Mouse (Mus musculus) layer of hippocampus, postnatal 25 days (tissue): ENCODE measurements at regions not wholly inside any gene's neighbourhood (a gene's known extent, or its start where the extent isn't known, plus 50 kb on each side); places are given as distances from the start of the nearest gene placed in this dataset.
A peak's percentile ranks its signal among the peaks of the same experiment; 100 is the strongest.

Experiments used
- DNase-seq, 2 experiments: peaks; one replicate each; pipeline ENCODE4 v3.0.0; 2022; ENCODE audit warnings: mixed read lengths in 2 of 2, low spot score in 1 of 2; ENCODE audit errors: extremely low spot score in 1 of 2

GRCm38 (mm10) chr13:25401936-25402504 is 131.7 kb upstream of the Nrsn1 start:
- no peak for DNase-seq

- no peak for DNase-seq
Measured at GRCm38 (mm10) chr13:25392770-25393290, 122.5 kb upstream of the Nrsn1 start.

DNA sequence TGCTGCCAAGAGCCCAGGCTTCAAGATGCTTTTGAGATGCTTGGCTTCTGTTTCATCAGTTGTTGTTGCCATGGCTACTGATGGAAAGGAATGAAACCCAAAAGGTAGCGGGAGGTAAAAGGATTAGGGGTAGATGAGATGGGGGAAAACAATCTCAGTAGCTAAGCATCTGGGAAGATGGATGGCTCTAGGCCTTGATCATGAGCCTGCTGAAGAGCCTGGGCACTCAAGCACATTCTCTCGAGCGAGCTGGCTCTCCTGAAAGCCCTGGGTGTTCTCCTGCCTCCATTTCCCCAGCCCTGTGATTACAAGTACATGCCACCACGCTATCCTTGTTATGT is 92.3 kb upstream of the Nrsn1 start:
- no peak for DNase-seq

- peak; percentile 20 to 25 for DNase-seq
Measured at GRCm38 (mm10) chr13:25361850-25362626, 91.7 kb upstream of the Nrsn1 start.

DNA sequence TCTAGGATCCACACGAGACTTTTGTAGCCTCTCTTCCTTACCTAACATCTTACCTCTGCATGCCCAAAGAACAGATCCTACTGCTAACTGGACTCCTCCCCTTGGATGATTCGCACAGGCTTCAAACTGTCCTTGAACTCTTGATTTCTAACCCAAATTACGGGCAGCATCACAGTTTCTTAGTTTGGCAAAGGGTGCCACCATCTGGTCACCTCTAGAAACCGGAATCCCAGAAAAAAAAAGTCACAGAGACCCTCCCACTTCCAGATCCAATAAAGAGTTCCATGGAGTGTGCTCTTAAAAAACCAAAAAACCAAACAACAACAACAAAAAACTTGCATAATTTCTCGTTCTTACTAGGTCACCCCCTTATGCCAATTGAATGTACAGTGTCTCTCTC is 77.3 kb upstream of the Nrsn1 start:
- DNase-seq = no peak

DNA sequence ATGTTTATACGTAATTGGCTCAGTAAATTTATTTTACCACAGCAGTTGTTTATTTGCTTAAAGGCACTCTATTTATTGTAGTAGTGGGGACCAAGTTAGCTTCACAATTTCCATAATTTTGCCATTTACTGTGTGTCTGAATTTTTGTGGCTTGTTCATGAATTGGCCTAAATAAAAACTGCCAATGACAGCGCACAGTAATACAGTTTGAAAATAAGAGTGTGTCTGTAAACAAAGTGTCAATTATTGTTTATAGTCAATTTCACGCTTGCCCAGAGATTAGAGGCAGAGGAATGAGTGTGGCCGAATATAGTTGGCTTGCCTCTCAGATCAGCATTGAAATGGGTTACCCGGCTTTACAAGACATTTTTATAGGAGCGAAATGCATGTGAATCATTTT is 73.0 kb upstream of the Nrsn1 start:
- DNase-seq = no peak

- no peak for DNase-seq
Measured at GRCm38 (mm10) chr13:25341826-25342225, 71.5 kb upstream of the Nrsn1 start.

GRCm38 (mm10) chr13:25333803-25334202 is 63.5 kb upstream of the Nrsn1 start:
- no peak for DNase-seq
